Mouse (Mus musculus) neutrophil, adult 59 days (primary cell): ENCODE data around the gene Zfp648. TPM values are rescaled to one million over a fixed set of nuclear protein-coding genes. Genes with fewer than 3 reads are reported as not detected.

ENCODE experiments used
- total RNA-seq, 2 experiments: library from RNA; stranded (reverse); gene quantifications; 1 replicate in 1 of 2; 2 replicates in 1 of 2; pipeline ENCODE4 v1.2.4; 2023

Gene Zfp648
- not detected for total RNA-seq

GRCm38 (mm10) chr1:154200955-154201722 lies at the start of gene Zfp648:
Zfp648 (plus strand) TSS chr1:154201187.

